Mouse (Mus musculus) fat pad, adult 2 months (tissue): Measurements from ENCODE around the gene Rspo4.

Source experiments
- DNase-seq: peaks from one replicate; pipeline ENCODE4 v3.0.0-alpha.2; 2011; ENCODE audit warnings: low read depth, low spot score; ENCODE audit errors: extremely low read depth

The Rspo4 gene

GRCm38 (mm10) chr2:151910919-151911500, 68.3 kb downstream of the Rspo4 start, which contains the start of gene Angpt4:
Gene Angpt4, plus strand, starts transcription at chr2:151911210.
- no peak for DNase-seq

GRCm38 (mm10) chr2:151911751-151912150, 69.0 kb downstream of the Rspo4 start:
- no peak for DNase-seq

GRCm38 (mm10) chr2:151914120-151914519, 71.4 kb downstream of the Rspo4 start:
- peak; percentile 14 for DNase-seq

- DNase-seq = no peak
Observed at GRCm38 (mm10) chr2:151915111-151915510, 72.4 kb downstream of the Rspo4 start.

GRCm38 (mm10) chr2:151916061-151916831, 73.5 kb downstream of the Rspo4 start:
- peak; percentile 50 for DNase-seq

GRCm38 (mm10) chr2:151919140-151919539, 76.4 kb downstream of the Rspo4 start:
- no peak for DNase-seq

GRCm38 (mm10) chr2:151921068-151921467, 78.3 kb downstream of the Rspo4 start:
- DNase-seq = no peak

GRCm38 (mm10) chr2:151921596-151921995, 78.9 kb downstream of the Rspo4 start:
- DNase-seq = no peak
